Mouse (Mus musculus) heart, postnatal 36 days (tissue): ENCODE measurements around the gene Notch1. TPM values are rescaled to one million over a fixed set of nuclear protein-coding genes. Genes with fewer than 3 reads are reported as not detected.

Source experiments
- DNase-seq, 2 experiments: peaks; one replicate each; pipeline ENCODE4 v3.0.0; 2021 to 2022
- intact Hi-C: fragments of 180-260 bp; cut with DNase I; formaldehyde crosslinking; loops from one replicate; pipeline ENCODE4 v1.15.1; 2025
- microRNA-seq, 2 experiments: library from miRNA; unstranded; fragments of <30 nt; microRNA quantifications; one replicate each; pipeline ENCODE4 v1.2.0; 2021; ENCODE audit warnings: borderline number of aligned reads in 2 of 2
- total RNA-seq, 2 experiments: library from RNA; stranded (reverse); gene quantifications; 2 replicates each; pipeline ENCODE4 v1.2.3; 2021

Notch1 gene
- total RNA-seq, 2 experiments from 2014 or later, result 29.5 to 34.0 TPM

DNA sequence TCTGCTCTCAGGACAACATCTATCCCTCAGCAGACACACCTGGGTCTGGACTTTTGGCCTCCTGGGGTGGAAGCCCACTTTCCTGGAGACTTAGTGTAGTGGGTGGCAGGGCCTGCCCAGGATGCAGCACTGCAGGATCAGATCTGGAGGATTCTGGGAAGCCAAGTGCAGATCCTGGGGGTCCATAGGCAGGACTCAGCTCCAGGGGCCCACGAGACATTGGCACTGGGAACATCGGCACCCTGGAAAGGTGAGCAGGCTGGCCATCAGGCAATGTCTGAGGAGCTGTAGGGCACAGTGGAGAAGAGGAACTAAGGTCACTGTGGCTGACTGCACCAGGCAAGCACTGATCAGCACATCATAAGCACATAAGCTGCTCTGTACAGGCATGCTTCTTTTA lies 94.5 kb downstream of the Notch1 start:
- intact Hi-C loops, result no loop called here
- no peak for DNase-seq

DNA sequence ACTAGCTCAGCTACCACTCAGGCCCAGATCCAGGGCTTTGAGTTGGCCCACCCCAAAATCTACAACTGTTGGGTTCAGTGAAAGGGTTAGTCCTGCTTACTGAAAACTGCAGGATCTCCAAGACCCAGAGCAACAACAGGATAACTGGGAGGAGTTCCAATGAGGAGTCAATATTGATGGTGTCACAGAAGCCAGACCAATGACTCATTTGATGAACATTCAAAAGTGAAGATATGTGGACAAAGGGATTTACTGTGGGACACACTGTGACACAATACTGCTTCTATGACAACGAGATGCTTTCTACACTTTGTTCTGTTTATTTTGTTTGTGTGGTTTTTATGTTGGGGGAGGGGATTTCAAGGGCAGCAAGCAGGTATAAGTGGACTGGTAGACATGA lies 98.3 kb downstream of the Notch1 start:
- intact Hi-C loops, result no loop called here

DNA sequence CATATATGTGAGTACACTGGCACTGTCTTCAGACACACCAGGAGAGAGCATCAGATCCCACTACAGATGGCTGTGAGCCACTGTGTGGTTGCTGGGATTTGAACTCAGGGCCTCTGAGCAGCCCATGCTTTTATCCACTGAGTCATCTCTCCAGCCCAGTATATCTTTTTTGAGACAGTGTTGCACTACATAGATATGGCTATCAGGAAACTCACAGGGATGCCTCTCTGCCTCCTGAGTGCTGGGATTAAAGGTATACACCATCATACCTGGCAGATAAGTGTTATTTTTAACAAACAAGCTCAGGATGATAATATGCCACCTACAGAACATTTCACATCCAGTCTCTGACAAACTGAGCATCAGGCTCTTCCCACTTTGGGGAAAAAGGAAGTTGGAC lies 99.4 kb downstream of the Notch1 start:
- intact Hi-C loops, result no loop called here
- DNase-seq, result no peak

More for the DNA sequence above, 98.3 kb downstream of the Notch1 start:
- no peak for DNase-seq

DNA sequence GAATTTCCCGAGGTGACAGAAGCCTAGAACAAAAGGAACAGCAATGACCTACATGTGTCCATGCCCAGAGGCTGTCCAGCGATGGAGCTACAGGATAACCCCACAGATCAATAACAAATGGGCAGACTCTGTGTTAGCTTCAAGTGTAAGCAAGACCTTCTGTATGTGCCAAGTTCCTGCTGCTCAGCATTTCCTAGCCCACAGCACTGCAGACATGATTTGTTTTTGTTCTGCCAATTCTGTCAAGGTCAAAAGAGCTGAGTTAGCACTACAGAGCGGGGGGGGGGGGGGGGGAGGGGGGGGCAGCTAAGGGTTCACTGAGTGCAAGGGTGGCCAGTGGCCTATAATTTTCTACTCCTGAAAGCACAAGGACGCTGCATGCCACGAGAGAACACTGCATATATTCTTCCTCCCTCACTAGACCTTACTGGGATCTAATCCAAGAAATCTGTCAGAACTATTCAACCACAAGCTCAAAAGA lies 105.5 kb downstream of the Notch1 start:
- intact Hi-C loops, result no loop called here

DNA sequence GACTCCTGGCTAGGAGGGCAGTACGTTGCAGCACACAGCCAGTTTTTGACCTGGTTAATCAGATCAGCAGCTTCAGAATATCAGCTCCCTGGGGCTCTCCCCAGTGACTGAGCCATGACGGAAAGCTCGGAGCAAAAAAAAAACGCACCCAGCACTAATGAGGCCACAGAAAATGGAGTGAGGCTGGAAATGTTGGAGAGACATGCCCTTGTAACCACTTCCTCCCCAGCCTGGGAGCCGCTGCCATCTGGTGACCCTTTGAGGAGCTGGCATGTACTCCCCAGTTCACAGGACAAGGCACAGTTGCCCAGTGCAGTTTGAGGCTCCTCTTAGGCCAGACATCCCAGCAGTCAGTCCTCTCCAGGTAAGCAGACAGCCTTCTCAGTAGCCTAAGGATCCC lies 106.4 kb downstream of the Notch1 start:
- intact Hi-C loops, result no loop called here
- no peak for DNase-seq

More for the DNA sequence above, 105.5 kb downstream of the Notch1 start:
- DNase-seq, result no peak

DNA sequence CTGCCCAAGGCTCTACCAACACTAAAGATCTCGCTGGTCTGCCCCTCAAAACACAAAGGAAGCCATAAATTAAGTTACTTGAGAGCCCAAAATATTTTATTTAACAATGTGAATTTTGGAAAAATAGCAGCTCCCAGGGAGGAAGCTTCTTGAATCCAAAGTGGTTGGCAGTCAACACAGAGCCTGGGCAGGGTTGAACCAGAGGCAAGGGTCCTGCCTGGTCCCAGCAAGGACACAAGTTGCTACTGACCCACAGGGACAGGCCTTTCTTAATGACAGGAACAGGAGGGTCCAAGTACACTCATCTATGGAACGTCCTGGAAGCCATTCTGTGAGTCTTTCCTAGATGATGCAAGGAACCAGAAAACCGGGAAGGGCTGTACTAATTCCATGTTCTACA lies 107.1 kb downstream of the Notch1 start:
- intact Hi-C loops, result loop anchor here (2.0 to 5.0 kb wide), 2 partner anchors 21 to 82 kb away; partner anchors contain the start of genes Entr1 and Pmpca
- DNase-seq, result no peak

DNA sequence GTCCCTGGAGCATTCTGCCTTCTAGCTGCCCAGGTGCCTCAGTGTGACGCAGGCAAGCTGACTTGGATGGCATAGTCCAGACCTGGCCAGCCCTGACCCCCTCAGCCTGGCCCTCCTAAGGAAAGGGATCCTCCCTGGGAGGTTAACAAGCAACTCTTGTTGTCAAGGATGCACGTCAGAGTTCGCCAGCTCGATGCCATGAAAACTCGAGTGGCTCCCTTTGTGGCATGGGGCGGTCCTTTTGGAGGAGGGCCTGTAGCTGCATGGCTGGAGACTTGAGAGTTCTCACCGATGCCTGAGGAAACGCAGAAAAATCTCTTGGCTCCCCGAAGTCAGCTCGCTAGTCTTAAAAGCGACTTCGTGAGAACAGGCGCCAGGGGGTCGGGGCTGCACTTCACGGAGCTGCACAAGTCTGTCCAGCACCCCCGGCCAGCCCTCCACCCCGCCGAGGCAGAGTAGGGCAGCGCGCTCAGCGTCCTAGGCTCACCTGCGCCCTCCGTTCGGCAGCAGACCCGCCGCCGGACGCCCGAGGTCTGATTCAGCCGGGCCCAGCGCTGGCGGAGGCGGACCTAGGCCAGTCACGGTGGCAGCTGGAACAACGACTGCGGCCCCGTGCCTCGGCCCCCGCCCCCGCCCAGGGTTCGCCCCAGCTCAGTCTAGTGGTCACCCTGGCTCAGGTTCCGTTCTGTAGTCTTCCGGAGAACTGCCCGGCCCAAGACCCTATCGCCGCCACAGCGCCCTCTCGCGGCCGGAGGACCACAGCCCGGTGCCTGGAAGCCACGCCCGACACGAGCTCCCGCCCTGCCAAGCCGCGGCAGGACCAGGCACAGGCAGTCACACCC lies 107.7 kb downstream of the Notch1 start, which contains the start of gene Inpp5e:
Gene Inpp5e, minus strand, starts transcription at position 689 of the 842 bp plus-strand sequence.
- DNase-seq, result peak; percentile 99 to 100
- intact Hi-C loops, result loop anchor here (2.0 to 5.0 kb wide), 2 partner anchors 20 to 81 kb away; partner anchors contain the start of genes Entr1 and Pmpca

Small RNA genes within 50 kb of the gene (microRNA-seq; reads per million reads assigned to microRNA genes)
- gene Mir6996, result 0 to 2.2 reads per million in 2 experiments

Other genes starting within 250 kb of the Notch1 start
- under 1 TPM; 0.03 to 0.08 TPM for gene Ccdc187, start 222.1 kb downstream of the Notch1 start, total RNA-seq
- gene Gpsm1, start 201.1 kb downstream of the Notch1 start, total RNA-seq, result 100 to 1,000 TPM; 208 to 243 TPM
- 10 to 100 TPM; 21.1 to 21.4 TPM for gene Dnlz, start 164.6 kb downstream of the Notch1 start, total RNA-seq
- gene Card9, start 155.7 kb downstream of the Notch1 start, total RNA-seq, result 1 to 10 TPM; 1.4 to 1.5 TPM
- gene Snapc4, start 136.0 kb downstream of the Notch1 start, total RNA-seq, result 1 to 10 TPM; 8.5 to 9.3 TPM
- gene Entr1, start 127.3 kb downstream of the Notch1 start, total RNA-seq, result 10 to 100 TPM; 43.4 to 48.2 TPM
- gene Pmpca, start 127.3 kb downstream of the Notch1 start, total RNA-seq, result 100 to 1,000 TPM; 137 to 154 TPM
- gene Inpp5e, start 107.5 kb downstream of the Notch1 start, total RNA-seq, result 10 to 100 TPM; 13.8 to 15.4 TPM
- 10 to 100 TPM; 36.9 to 39.1 TPM for gene Sec16a, start 71.4 kb downstream of the Notch1 start, total RNA-seq
- gene Egfl7, start 63.4 kb upstream of the Notch1 start, total RNA-seq, result 100 to 1,000 TPM; 146 to 183 TPM
- not detected for gene Gm20532, start 70.0 kb upstream of the Notch1 start, total RNA-seq
- gene Agpat2, start 87.8 kb upstream of the Notch1 start, total RNA-seq, result 10 to 100 TPM; 69.1 to 71.6 TPM
- 10 to 100 TPM; 26.4 to 28.3 TPM for gene Fam69b, start 111.8 kb upstream of the Notch1 start, total RNA-seq
- not detected for gene Lcn4, start 154.6 kb upstream of the Notch1 start, total RNA-seq